Mouse (Mus musculus): Measurements from ENCODE around the gene Olfr482. TPM values are rescaled to one million over a fixed set of nuclear protein-coding genes. Genes with fewer than 3 reads are reported as not detected.

The Olfr482 gene
- polyA plus RNA-seq, 1 experiment from 2014 or later = not detected

DNA sequence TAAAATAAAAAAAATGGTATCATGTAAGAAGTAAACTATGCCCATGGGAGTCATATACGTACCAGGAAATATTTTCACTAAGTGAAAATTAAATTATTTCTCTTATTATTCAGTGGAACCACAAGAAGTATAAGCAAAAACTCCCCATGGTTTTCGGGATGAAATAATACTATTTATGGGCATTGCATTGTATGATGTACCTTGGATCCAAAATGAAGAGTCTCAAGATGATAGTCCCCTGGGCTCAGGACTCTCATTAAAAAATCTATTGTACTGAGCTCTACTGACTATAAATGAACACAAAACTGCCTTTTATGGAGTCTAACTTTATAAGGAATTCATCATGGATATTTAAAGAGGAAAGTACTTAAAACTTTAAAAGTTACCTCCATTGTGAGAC is 47.0 kb downstream of the Olfr482 start, which contains the start of gene Olfr479:
Gene Olfr479, plus strand, starts transcription at position 301 of the 400 bp plus-strand sequence.
- H3K9ac ChIP-seq (replicated peaks) = no peak within 1 kb of the TSS
- ATAC-seq (no peak), DNase-seq (no peak)
- WGBS (ENCODE audit: insufficient replicate concordance) = 82% methylated on average over 2 of the region's 2 CpGs
- H3K4me1 ChIP-seq (ENCODE audit: insufficient read depth) = no peaks in the 10 kb centered on the region
- no peak within 1 kb of the TSS for H3K27ac ChIP-seq (ENCODE audit: low read depth)
- no peaks in the 10 kb centered on the region for H3K36me3 ChIP-seq (replicated peaks; ENCODE audit: insufficient read depth, low read length)
- H3K4me3 ChIP-seq (ENCODE audit: low read depth, low read length) = no peak within 1 kb of the TSS
- TF ChIP-seq EP300 (IDR thresholded peaks at IDR 0.05; ENCODE audit: low read depth) (no peak), CTCF (IDR thresholded peaks at IDR 0.05; ENCODE audit: low read depth) (no peak)
- no peaks in the 10 kb centered on the region for H3K9me3 ChIP-seq (ENCODE audit: low read length)
- H3K4me2 ChIP-seq (ENCODE audit: low read depth, low read length) = no peak within 1 kb of the TSS
- H3K27me3 ChIP-seq (ENCODE audit: insufficient read depth, low read length) = no peaks in the 10 kb centered on the region

Other genes with a start within 250 kb of the Olfr482 start
- not detected in 2 replicates for gene Olfr472, start 199.7 kb downstream of the Olfr482 start, polyA plus RNA-seq (2015; fragmentation: Nextera tagmentation; extraction: Ambion mirVana)
- not detected in 2 replicates for gene Olfr473, start 167.1 kb downstream of the Olfr482 start, polyA plus RNA-seq (2015; fragmentation: Nextera tagmentation; extraction: Ambion mirVana)
- not detected in 2 replicates for gene Olfr474, start 142.9 kb downstream of the Olfr482 start, polyA plus RNA-seq (2015; fragmentation: Nextera tagmentation; extraction: Ambion mirVana)
- gene Olfr476, start 132.8 kb downstream of the Olfr482 start, polyA plus RNA-seq (2015; fragmentation: Nextera tagmentation; extraction: Ambion mirVana) = not detected in 2 replicates
- not detected in 2 replicates for gene Olfr477, start 110.9 kb downstream of the Olfr482 start, polyA plus RNA-seq (2015; fragmentation: Nextera tagmentation; extraction: Ambion mirVana)
- not detected in 2 replicates for gene Olfr478, start 63.6 kb downstream of the Olfr482 start, polyA plus RNA-seq (2015; fragmentation: Nextera tagmentation; extraction: Ambion mirVana)
- not detected in 2 replicates for gene Olfr479, start 46.9 kb downstream of the Olfr482 start, polyA plus RNA-seq (2015; fragmentation: Nextera tagmentation; extraction: Ambion mirVana)
- not detected in 2 replicates for gene Olfr480, start 30.2 kb downstream of the Olfr482 start, polyA plus RNA-seq (2015; fragmentation: Nextera tagmentation; extraction: Ambion mirVana)
- gene Olfr481, start 17.7 kb downstream of the Olfr482 start, polyA plus RNA-seq (2015; fragmentation: Nextera tagmentation; extraction: Ambion mirVana) = not detected in 2 replicates
- gene Olfr483, start 3.3 kb upstream of the Olfr482 start, polyA plus RNA-seq (2015; fragmentation: Nextera tagmentation; extraction: Ambion mirVana) = not detected in 2 replicates
- gene Olfr484, start 29.9 kb upstream of the Olfr482 start, polyA plus RNA-seq (2015; fragmentation: Nextera tagmentation; extraction: Ambion mirVana) = not detected in 2 replicates
- gene Olfr485, start 62.3 kb upstream of the Olfr482 start, polyA plus RNA-seq (2015; fragmentation: Nextera tagmentation; extraction: Ambion mirVana) = not detected in 2 replicates
- gene Olfr486, start 75.2 kb upstream of the Olfr482 start, polyA plus RNA-seq (2015; fragmentation: Nextera tagmentation; extraction: Ambion mirVana) = not detected in 2 replicates
- not detected in 2 replicates for gene Olfr487, start 117.0 kb upstream of the Olfr482 start, polyA plus RNA-seq (2015; fragmentation: Nextera tagmentation; extraction: Ambion mirVana)
- not detected in 2 replicates for gene Olfr488, start 160.8 kb upstream of the Olfr482 start, polyA plus RNA-seq (2015; fragmentation: Nextera tagmentation; extraction: Ambion mirVana)
- not detected in 2 replicates for gene Olfr490, start 191.3 kb upstream of the Olfr482 start, polyA plus RNA-seq (2015; fragmentation: Nextera tagmentation; extraction: Ambion mirVana)
- gene Olfr491, start 215.9 kb upstream of the Olfr482 start, polyA plus RNA-seq (2015; fragmentation: Nextera tagmentation; extraction: Ambion mirVana) = not detected in 2 replicates
- gene Olfr492, start 226.1 kb upstream of the Olfr482 start, polyA plus RNA-seq (2015; fragmentation: Nextera tagmentation; extraction: Ambion mirVana) = not detected in 2 replicates
- gene Olfr493, start 249.4 kb upstream of the Olfr482 start, polyA plus RNA-seq (2015; fragmentation: Nextera tagmentation; extraction: Ambion mirVana) = not detected in 2 replicates